Mouse (Mus musculus): ENCODE data around the gene Ticrr.

The Ticrr gene

DNA sequence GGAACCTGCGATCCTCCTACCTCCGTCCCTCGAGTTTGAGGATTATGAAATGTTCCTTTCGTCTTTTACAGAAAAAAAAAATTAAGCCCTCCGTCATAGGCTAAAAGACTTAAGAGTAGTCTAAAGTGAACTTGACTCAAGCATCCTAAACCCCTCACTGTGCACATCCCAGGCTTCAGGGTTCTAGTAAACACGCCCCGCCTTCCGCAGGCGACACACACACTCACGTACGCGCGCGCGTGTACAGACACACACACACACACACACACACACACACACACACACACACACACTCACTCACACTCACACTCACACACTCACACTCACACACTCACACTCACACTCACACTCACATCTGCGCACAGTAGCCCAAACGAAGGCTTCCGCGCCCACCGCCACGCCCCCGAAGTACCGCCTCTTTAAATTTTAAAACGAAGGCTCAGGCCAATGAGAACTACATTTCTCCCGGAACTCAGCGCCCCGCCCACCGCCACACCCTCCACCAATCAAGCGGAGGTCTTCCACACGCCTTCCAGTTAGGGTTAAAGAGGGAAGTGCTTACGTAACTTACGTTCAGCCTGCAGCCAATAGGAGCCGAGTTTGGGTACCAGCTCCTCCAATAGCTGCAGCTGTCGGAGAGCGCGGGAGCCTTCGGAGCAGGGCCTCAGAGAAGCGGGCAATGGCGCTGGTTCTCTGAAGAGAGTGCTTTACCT is at the start of gene Ticrr:
Gene Ticrr, plus strand, starts transcription at position 619 of the 713 bp plus-strand sequence.
- DNase-seq, result peak; percentile 99

- no peak for DNase-seq
Measured at GRCm38 (mm10) chr7:79611901-79612300, 48.1 kb upstream of the Ticrr start.

DNA sequence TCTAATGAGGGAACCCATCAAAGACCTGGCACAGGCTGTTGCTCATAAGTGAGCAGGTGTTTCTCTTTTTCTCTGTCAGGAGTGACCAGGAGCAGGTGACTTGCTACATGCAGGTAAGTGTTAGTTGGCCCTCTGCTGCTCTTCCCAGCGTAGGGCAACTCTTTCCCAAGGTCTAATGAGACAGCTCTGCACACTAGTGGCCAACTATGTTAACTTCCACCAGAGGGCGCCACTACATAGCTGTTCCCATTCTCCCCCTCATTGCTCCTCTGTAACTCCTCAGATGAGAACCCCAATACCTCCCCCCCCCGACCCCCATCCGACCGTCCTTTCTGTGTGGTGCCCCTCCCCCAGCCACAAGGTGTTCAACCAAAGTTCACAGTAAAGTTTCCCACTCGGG is 47.2 kb upstream of the Ticrr start:
- DNase-seq, result peak; percentile 84

DNA sequence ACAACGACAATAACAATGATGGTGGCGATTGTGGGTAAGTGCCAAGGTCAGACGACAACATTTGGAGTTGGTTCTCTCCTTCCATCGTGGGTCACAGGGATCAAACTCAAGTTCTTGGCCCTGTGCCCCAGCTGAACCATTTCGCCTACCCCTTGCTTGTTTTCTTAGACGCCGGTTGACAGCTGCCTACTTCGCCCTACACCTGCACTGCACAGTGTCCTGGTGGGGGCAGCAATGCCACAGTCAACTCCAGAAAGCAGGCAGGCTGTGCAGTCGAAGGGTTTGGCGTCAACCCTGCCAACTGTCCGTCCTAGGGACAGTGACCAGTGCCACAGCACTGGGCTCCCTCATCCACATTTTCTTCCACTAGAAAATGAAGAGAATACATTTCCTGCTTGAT is 46.7 kb upstream of the Ticrr start:
- no peak for DNase-seq

DNA sequence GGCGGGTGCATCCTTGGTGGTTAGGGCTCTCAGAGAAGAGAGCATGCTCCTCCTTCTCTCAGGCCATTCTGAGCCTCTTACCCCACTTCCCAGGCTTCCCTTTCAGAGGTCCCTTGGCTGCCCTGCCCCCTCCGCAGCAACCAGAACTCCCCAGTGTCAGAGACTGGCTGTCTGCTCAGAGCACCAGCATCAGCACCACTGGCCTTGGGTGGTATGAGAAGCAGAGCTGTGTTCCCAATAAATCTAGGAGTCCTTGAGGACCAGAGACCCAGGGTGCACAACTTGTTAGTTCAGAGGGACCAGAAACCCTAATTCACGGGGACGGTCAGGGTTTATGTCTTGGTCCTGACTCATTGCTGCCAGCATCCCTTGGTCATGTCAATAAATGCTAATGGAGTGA is 45.0 kb upstream of the Ticrr start:
- DNase-seq, result no peak

- no peak for DNase-seq
Measured at GRCm38 (mm10) chr7:79615941-79616340, 44.1 kb upstream of the Ticrr start.

- peak; percentile 37 for DNase-seq
Measured at GRCm38 (mm10) chr7:79617418-79617817, 42.6 kb upstream of the Ticrr start, which contains the start of gene Rhcg. TSS of gene Rhcg (minus strand) at chr7:79617657.

DNA sequence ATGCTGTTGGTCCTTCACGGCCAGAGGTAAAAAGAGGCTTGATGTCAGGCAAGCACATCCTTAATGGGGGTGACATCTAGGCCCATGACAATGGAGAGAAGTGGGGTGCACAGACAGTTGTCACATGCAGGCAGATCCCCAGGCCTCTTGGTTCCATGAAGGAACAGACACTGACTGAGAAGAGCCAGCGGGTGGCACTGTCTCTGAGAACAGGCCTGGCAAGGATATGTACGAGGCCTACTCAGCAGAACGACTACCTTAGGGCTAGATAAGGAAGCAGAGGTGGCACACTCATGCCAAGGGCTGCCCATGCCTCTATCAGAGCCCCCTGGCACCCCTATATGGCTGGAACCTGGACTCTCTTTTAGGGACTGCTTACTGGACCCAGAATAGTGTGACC is 40.5 kb upstream of the Ticrr start:
- DNase-seq, result no peak

DNA sequence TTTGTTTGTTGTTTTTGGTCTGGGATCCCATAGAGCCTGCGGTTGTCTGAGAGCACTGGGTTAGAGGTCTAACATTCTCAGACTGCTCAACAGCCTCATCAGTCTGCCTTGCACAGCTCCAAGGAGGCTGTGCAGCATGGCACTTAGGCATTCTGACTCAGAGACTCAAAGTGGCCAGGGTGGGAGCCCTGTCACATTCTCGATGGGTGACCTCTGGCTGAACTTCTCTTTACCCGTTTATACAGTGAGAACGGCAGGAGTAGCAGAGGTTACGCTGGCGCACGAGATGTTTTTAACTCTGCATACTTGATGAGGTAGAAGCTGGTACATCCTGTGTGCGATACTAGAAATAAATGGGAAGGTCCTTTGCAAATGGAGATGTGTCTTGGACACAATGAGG is 36.9 kb upstream of the Ticrr start:
- no peak for DNase-seq

DNA sequence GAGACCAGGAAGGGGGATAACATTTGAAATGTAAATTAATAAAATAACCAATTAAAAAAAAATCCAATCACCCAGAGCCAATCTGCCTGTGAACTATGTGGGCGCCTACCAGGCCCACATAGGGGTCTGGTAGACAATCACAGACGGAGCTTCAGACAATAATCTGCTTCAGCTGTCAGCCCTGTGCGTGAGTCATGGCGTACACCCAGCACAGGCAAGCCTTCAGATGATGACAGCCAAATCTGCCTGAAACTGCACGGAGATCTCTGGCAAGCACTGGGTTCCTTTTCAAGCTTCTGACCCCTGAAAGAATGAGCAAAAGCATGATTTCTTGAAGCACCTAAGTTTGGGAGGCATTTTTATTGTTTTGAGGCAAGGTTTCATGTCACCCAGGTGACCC is 33.8 kb upstream of the Ticrr start:
- no peak for DNase-seq

- DNase-seq, result no peak
Measured at GRCm38 (mm10) chr7:79628271-79628913, 31.6 kb upstream of the Ticrr start.

DNA sequence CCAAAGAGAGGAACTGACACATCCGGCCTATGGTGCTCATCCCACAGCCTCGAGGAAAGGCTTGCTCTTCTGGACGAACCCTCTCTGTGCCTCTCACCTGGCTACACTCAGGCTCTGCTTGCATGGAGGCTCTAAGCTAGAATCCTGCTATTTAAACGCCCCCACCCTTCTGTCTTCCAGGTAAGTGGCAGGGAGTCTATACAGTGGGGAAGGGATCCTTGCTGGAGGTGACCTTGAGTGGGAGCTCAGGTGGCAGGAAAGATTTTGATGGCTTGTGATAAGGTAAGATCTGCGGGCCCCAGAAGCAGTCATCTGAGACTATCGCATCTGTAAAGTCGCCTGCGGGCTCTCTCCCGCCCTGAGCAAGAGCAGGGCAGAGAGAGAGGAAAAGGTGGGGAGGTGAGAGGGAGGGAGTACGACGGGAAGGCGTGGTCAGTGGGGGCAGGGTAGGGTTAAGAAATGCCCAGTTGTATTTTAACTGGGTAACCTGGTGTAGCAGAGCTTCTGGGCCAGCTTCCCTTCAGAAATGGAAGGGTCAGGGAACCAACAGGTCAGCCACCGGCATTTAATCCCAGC is 28.1 kb upstream of the Ticrr start:
- no peak for DNase-seq

DNA sequence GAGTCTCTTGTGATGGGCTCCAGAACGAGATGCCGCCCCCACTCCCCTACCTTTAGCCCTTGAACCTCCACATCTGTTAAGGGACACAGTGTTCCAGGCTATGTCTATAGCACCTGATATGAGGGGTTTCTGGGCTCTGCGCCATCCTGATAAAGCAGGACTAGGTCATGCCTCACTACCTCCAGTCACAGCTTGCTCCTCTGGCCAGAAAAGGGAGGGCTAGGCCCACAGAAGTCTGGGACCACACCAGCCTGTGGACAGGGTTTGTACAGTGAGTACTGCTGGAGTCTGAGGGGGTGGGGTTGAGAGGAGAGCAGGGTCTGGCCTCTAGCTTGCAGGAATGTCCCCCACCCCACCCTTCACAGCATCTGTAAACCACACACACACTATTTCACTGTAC is 12.8 kb upstream of the Ticrr start:
- DNase-seq, result no peak

- peak; percentile 58 for DNase-seq
Measured at GRCm38 (mm10) chr7:79649005-79649404, 11.0 kb upstream of the Ticrr start.

- no peak for DNase-seq
Measured at GRCm38 (mm10) chr7:79654185-79654584, 5.8 kb upstream of the Ticrr start.

- DNase-seq, result no peak
Measured at GRCm38 (mm10) chr7:79654586-79654985, 5.4 kb upstream of the Ticrr start.

DNA sequence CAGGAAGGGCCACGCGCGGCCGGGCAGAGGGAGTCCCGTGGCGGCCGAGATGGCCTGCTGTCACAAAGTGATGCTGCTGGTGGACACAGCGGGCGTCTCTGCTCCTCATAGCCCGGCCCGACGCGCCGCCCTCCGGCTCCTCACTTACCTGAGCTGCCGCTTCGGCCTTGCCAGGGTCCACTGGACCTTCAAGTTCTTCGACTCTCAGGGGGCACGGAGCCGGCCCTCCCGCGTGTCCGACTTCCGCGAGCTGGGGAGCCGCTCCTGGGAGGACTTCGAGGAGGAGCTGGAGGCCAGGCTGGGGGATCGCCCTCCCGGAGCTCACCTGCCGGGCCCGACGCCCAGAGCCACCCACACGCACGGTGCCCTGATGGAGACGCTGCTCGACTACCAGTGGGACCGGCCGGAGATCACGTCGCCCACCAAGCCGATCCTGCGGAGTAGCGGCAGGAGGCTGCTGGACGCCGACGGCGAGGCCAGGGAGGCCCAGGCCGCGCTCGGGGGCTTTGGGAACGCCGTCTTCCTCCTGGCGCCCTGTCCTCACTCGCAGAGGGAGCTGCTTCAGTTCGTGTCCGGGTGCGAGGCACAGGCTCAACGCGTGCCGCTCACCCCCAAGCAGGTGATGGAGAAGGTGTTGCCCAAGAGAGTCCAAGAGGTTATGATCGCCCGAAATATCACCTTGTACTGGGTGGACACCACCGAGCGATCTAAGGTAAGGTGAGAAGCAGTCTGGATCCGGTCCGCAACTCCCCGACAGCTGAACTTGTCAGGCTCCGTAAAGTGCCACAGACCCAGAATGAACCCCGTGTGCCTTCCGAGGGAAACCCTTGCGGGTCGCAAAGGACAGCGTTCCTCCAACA is 525 bp downstream of the Ticrr start:
- DNase-seq, result no peak

- DNase-seq, result no peak
Measured at GRCm38 (mm10) chr7:79661253-79661890, 1.4 kb downstream of the Ticrr start.

GRCm38 (mm10) chr7:79666690-79667089 is 6.7 kb downstream of the Ticrr start:
- DNase-seq, result no peak

GRCm38 (mm10) chr7:79670900-79671604 is 11.1 kb downstream of the Ticrr start:
- no peak for DNase-seq

GRCm38 (mm10) chr7:79679186-79679585 is 19.2 kb downstream of the Ticrr start:
- DNase-seq, result no peak

- DNase-seq, result no peak
Measured at GRCm38 (mm10) chr7:79680231-79680630, 20.2 kb downstream of the Ticrr start.

All from retina, postnatal 1 day (tissue).